Comparison of ENCODE assay signal across 36 mouse cellular contexts in the genomic region with DNA sequence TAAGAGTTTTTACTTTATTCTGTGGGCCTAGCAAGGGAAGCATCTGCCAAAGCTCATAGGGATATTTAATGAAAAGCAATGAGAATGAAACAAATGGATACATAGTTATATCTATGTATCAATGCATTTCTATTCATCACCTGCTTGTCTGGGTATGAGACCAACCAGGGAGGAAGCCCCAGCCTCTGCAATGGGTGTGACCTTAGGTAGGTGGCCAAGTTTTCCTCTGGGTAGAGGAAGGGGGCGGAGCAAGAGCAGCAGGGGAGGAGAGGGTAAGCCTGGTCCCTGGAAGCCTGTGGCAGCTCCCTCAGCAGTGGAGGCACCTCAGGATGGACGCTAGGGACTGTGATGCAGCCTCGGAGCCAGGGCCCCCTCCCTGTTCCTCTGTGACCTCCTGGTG. TPM values are rescaled to one million over a fixed set of nuclear protein-coding genes. Genes with fewer than 3 reads are reported as not detected.
"Had no signal": no experiment of that assay in that cellular context is flagged by ENCODE, and none has a peak within 500 bp of the region (broad histone marks: within the 10 kb centered on the region; RNA-seq: fewer than 3 reads in every experiment).

Gene Abhd12b, plus strand, starts transcription at position 301 of the 400 bp plus-strand sequence.

- H3K36me3 ChIP-seq: heart, embryonic 10.5 days; heart, embryonic 12.5 days; heart, embryonic 13.5 days; heart, embryonic 15.5 days; hindbrain, embryonic 10.5 days; hindbrain, embryonic 12.5 days; hindbrain, embryonic 13.5 days; hindbrain, embryonic 15.5 days; intestine, embryonic 15.5 days; kidney, embryonic 15.5 days had no signal

- ATAC-seq: hindbrain, embryonic 16.5 days; hindbrain, postnatal 0 days; inflammation-experienced regulatory T-cells, adult 6 months; intestine, embryonic 15.5 days; intestine, embryonic 16.5 days; intestine, postnatal 0 days had no signal

- H3K27me3 ChIP-seq: heart, embryonic 12.5 days; heart, embryonic 13.5 days; heart, embryonic 15.5 days; hindbrain, embryonic 12.5 days; hindbrain, embryonic 13.5 days; hindbrain, embryonic 15.5 days; intestine, embryonic 15.5 days; kidney, embryonic 15.5 days had no signal

- H3K4me3 ChIP-seq: heart, embryonic 10.5 days; heart, embryonic 12.5 days; heart, embryonic 13.5 days; heart, embryonic 15.5 days; hindbrain, embryonic 10.5 days; hindbrain, embryonic 12.5 days; hindbrain, embryonic 13.5 days; hindbrain, embryonic 15.5 days; intestine, embryonic 15.5 days; kidney, embryonic 15.5 days; layer of hippocampus, adult 2 months had no signal

- H3K9me3 ChIP-seq: heart, embryonic 10.5 days; heart, embryonic 12.5 days; heart, embryonic 13.5 days; heart, embryonic 15.5 days; hindbrain, embryonic 10.5 days; hindbrain, embryonic 12.5 days; hindbrain, embryonic 13.5 days; hindbrain, embryonic 15.5 days; intestine, embryonic 15.5 days; kidney, embryonic 15.5 days had no signal

RNA-seq across cellular contexts. Expression of gene Abhd12b, which starts in this region (rescaled TPM):
- total RNA-seq: heart, postnatal 10 days; heart, postnatal 14 days; heart, postnatal 25 days; heart, postnatal 36 days; heart, postnatal 4 days; hematopoietic stem cell, adult 5-6 weeks; hindbrain, postnatal 0 days; layer of hippocampus, adult 18-20 months; layer of hippocampus, adult 2 months; layer of hippocampus, adult 8-10 months; layer of hippocampus, postnatal 14 days; layer of hippocampus, postnatal 25 days; left cerebral cortex, adult 18-20 months had no signal
- polyA plus RNA-seq: heart, embryonic 10.5 days; heart, embryonic 11.5 days; heart, embryonic 12.5 days; heart, embryonic 13.5 days; heart, embryonic 14.5 days; heart, embryonic 16.5 days; heart, postnatal 0 days; hindbrain, embryonic 10.5 days; hindbrain, embryonic 11.5 days; hindbrain, embryonic 12.5 days; hindbrain, embryonic 15.5 days; hindbrain, postnatal 0 days; intestine, postnatal 0 days; kidney, adult 2 months; kidney, embryonic 14.5 days; kidney, embryonic 15.5 days; kidney, postnatal 0 days; large intestine, adult 2 months had no signal
